Mouse (Mus musculus) MEL (cell line): ENCODE data around the gene Gm45208. TPM values are rescaled to one million over a fixed set of nuclear protein-coding genes. Genes with fewer than 3 reads are reported as not detected.

Source experiments
- DNase-seq: peaks from one replicate; pipeline ENCODE4 v3.0.0; 2011; ENCODE audit warnings: low read depth, low spot score
- H3K27ac ChIP-seq: 2 replicates; pipeline ENCODE4 v1.5.1; 2012; ENCODE audit warnings: low read depth, mild to moderate bottlenecking, control low read depth, low read length, moderate library complexity; ENCODE audit not compliant: control insufficient read depth
- H3K27me3 ChIP-seq, 2 experiments: fragments of 150-350 bp in 1 of 2; sonication (generic) in 1 of 2; 2 replicates each; pipeline ENCODE4 v1.6.1; 2012; ENCODE audit warnings: low read length in 2 of 2, mild to moderate bottlenecking in 2 of 2, improper control_type of control experiment in 1 of 2, moderate library complexity in 1 of 2; ENCODE audit not compliant: insufficient read depth in 2 of 2, control insufficient read depth in 1 of 2
- H3K36me3 ChIP-seq, 2 experiments: 2 replicates each; pipeline ENCODE4 v1.6.1; 2012 to 2014; ENCODE audit warnings: low read length in 2 of 2, improper control_type of control experiment in 1 of 2, inconsistent platforms in 1 of 2, mild to moderate bottlenecking in 1 of 2; ENCODE audit not compliant: insufficient read depth in 2 of 2, control insufficient read depth in 1 of 2
- H3K4me1 ChIP-seq, 2 experiments: fragments of 150-350 bp in 1 of 2; sonication (generic) in 1 of 2; 2 replicates each; pipeline ENCODE4 v1.6.1; 2012; ENCODE audit warnings: low read length in 2 of 2, improper control_type of control experiment in 1 of 2, mild to moderate bottlenecking in 1 of 2; ENCODE audit not compliant: insufficient read depth in 2 of 2, control insufficient read depth in 1 of 2
- H3K4me3 ChIP-seq, 2 experiments: fragments of 150-350 bp in 1 of 2; sonication (generic) in 1 of 2; 2 replicates each; pipeline ENCODE4 v1.5.1; 2012; ENCODE audit warnings: low read depth in 2 of 2, low read length in 2 of 2, mild to moderate bottlenecking in 2 of 2, moderate library complexity in 2 of 2, control low read depth in 1 of 2, improper control_type of control experiment in 1 of 2; ENCODE audit not compliant: control insufficient read depth in 1 of 2, insufficient read depth in 1 of 2
- H3K79me2 ChIP-seq: 2 replicates; pipeline ENCODE4 v1.6.1; 2012; ENCODE audit warnings: mild to moderate bottlenecking, low read length, moderate library complexity; ENCODE audit not compliant: control insufficient read depth, poor library complexity, insufficient read depth
- H3K9ac ChIP-seq: 2 replicates; pipeline ENCODE4 v1.6.1; 2012; ENCODE audit warnings: low read depth, mild to moderate bottlenecking, control low read depth, low read length, moderate library complexity; ENCODE audit not compliant: control insufficient read depth, poor library complexity, severe bottlenecking
- H3K9me3 ChIP-seq: fragments of 150-350 bp; sonication (generic); replicated peaks from 2 replicates; pipeline ENCODE4 v1.6.1; 2012; ENCODE audit warnings: mild to moderate bottlenecking, low read length, improper control_type of control experiment, moderate library complexity; ENCODE audit not compliant: insufficient read depth
- BHLHE40 ChIP-seq: IDR thresholded peaks from 2 replicates; pipeline ENCODE4 v1.6.1; 2012; ENCODE audit warnings: low read depth, mild to moderate bottlenecking, inconsistent platforms, low read length, improper control_type of control experiment, borderline replicate concordance
- CHD1 ChIP-seq: IDR thresholded peaks from 2 replicates; pipeline ENCODE4 v1.6.1; 2012; ENCODE audit warnings: low read depth, mild to moderate bottlenecking, inconsistent platforms, low read length, improper control_type of control experiment
- CHD2 ChIP-seq: IDR thresholded peaks from 2 replicates; pipeline ENCODE4 v1.6.1; 2011; ENCODE audit warnings: low read length, improper control_type of control experiment
- E2F4 ChIP-seq: IDR thresholded peaks from 2 replicates; pipeline ENCODE4 v1.6.1; 2011; ENCODE audit warnings: low read depth, low read length, improper control_type of control experiment, borderline replicate concordance
- ELF1 ChIP-seq: IDR thresholded peaks from 2 replicates; pipeline ENCODE4 v1.6.1; 2014; ENCODE audit warnings: low read depth, mild to moderate bottlenecking, inconsistent platforms, low read length, improper control_type of control experiment, moderate library complexity
- EP300 ChIP-seq, 2 experiments: IDR thresholded peaks; 2 replicates each; pipeline ENCODE4 v1.6.1; 2011; ENCODE audit warnings: improper control_type of control experiment in 2 of 2, low read length in 2 of 2, low read depth in 1 of 2, mild to moderate bottlenecking in 1 of 2
- GABPA ChIP-seq: IDR thresholded peaks from 2 replicates; pipeline ENCODE4 v1.6.1; 2012; ENCODE audit warnings: low read depth, mild to moderate bottlenecking, inconsistent platforms, low read length, improper control_type of control experiment, moderate library complexity
- GATA1 ChIP-seq: IDR thresholded peaks from 2 replicates; pipeline ENCODE4 v1.6.1; 2011; ENCODE audit warnings: low read depth, low read length, improper control_type of control experiment
- HCFC1 ChIP-seq: IDR thresholded peaks from 2 replicates; pipeline ENCODE4 v1.6.1; 2012; ENCODE audit warnings: low read depth, mild to moderate bottlenecking, inconsistent platforms, low read length, improper control_type of control experiment, moderate library complexity
- JUND ChIP-seq: IDR thresholded peaks from 2 replicates; pipeline ENCODE4 v1.6.1; 2011; ENCODE audit warnings: low read depth, mild to moderate bottlenecking, improper control_type of control experiment, low read length
- KAT2A ChIP-seq: conservative IDR thresholded peaks from 2 replicates; pipeline ENCODE4 v1.6.1; 2012; ENCODE audit warnings: low read depth, low read length, improper control_type of control experiment, inconsistent platforms
- MAFK ChIP-seq: IDR thresholded peaks from 2 replicates; pipeline ENCODE4 v1.6.1; 2011; ENCODE audit warnings: low read depth, mild to moderate bottlenecking, low read length, improper control_type of control experiment, borderline replicate concordance
- MAX ChIP-seq: IDR thresholded peaks from 2 replicates; pipeline ENCODE4 v1.6.1; 2011; ENCODE audit warnings: low read length, improper control_type of control experiment
- MEF2A ChIP-seq: IDR thresholded peaks from 2 replicates; pipeline ENCODE4 v1.6.1; 2014; ENCODE audit warnings: low read depth, mild to moderate bottlenecking, inconsistent platforms, low read length, improper control_type of control experiment; ENCODE audit not compliant: poor library complexity, insufficient replicate concordance, severe bottlenecking; ENCODE audit errors: extremely low read depth
- MXI1 ChIP-seq: IDR thresholded peaks from 2 replicates; pipeline ENCODE4 v1.6.1; 2011; ENCODE audit warnings: mild to moderate bottlenecking, low read depth, low read length, improper control_type of control experiment
- MYB ChIP-seq: IDR thresholded peaks from 2 replicates; pipeline ENCODE4 v1.6.1; 2011; ENCODE audit warnings: mild to moderate bottlenecking, low read depth, low read length, improper control_type of control experiment
- MYC ChIP-seq: IDR thresholded peaks from 2 replicates; pipeline ENCODE4 v1.6.1; 2011; ENCODE audit warnings: low read depth, mild to moderate bottlenecking, low read length, improper control_type of control experiment, moderate library complexity
- NELFE ChIP-seq: IDR thresholded peaks from 2 replicates; pipeline ENCODE4 v1.6.1; 2011; ENCODE audit warnings: low read depth, low read length, improper control_type of control experiment
- NRF1 ChIP-seq: IDR thresholded peaks from 2 replicates; pipeline ENCODE4 v1.6.1; 2014; ENCODE audit warnings: low read depth, mild to moderate bottlenecking, inconsistent platforms, low read length, improper control_type of control experiment, moderate library complexity; ENCODE audit not compliant: poor library complexity, insufficient read depth, severe bottlenecking
- POLR2A ChIP-seq, 2 experiments: IDR thresholded peaks; 2 replicates each; pipeline ENCODE4 v1.6.1; 2011 to 2012; ENCODE audit warnings: low read length in 2 of 2, mild to moderate bottlenecking in 2 of 2, control low read depth in 1 of 2, improper control_type of control experiment in 1 of 2, low read depth in 1 of 2, moderate library complexity in 1 of 2; ENCODE audit not compliant: control insufficient read depth in 1 of 2, insufficient read depth in 1 of 2, poor library complexity in 1 of 2
- POLR2AphosphoS2 ChIP-seq: IDR thresholded peaks from 2 replicates; pipeline ENCODE4 v1.6.1; 2011; ENCODE audit warnings: low read length, improper control_type of control experiment
- POLR2AphosphoS5 ChIP-seq: IDR thresholded peaks from 2 replicates; pipeline ENCODE4 v1.6.1; 2012; ENCODE audit warnings: low read depth, borderline replicate concordance, mild to moderate bottlenecking, inconsistent platforms, low read length, moderate library complexity, mixed read lengths
- RAD21 ChIP-seq: IDR thresholded peaks from 2 replicates; pipeline ENCODE4 v1.6.1; 2011; ENCODE audit warnings: mild to moderate bottlenecking, low read depth, low read length, improper control_type of control experiment
- RCOR1 ChIP-seq: IDR thresholded peaks from 2 replicates; pipeline ENCODE4 v1.6.1; 2012; ENCODE audit warnings: low read depth, mild to moderate bottlenecking, inconsistent platforms, low read length, improper control_type of control experiment
- SIN3A ChIP-seq: IDR thresholded peaks from 2 replicates; pipeline ENCODE4 v1.6.1; 2012; ENCODE audit warnings: low read length, improper control_type of control experiment, inconsistent platforms
- SMC3 ChIP-seq: IDR thresholded peaks from 2 replicates; pipeline ENCODE4 v1.6.1; 2011; ENCODE audit warnings: low read depth, low read length, improper control_type of control experiment
- TAL1 ChIP-seq: IDR thresholded peaks from 2 replicates; pipeline ENCODE4 v1.6.1; 2012; ENCODE audit warnings: mild to moderate bottlenecking, inconsistent platforms, low read length, moderate library complexity, mixed read lengths
- TBP ChIP-seq: IDR thresholded peaks from 2 replicates; pipeline ENCODE4 v1.8.0; 2011; ENCODE audit warnings: low read depth, low read length, improper control_type of control experiment
- UBTF ChIP-seq: IDR thresholded peaks from 2 replicates; pipeline ENCODE4 v1.6.1; 2012; ENCODE audit warnings: low read depth, mild to moderate bottlenecking, inconsistent platforms, low read length, improper control_type of control experiment, moderate library complexity, borderline replicate concordance; ENCODE audit not compliant: insufficient read depth
- USF1 ChIP-seq: IDR thresholded peaks from 2 replicates; pipeline ENCODE4 v1.6.1; 2014; ENCODE audit warnings: low read depth, mild to moderate bottlenecking, inconsistent platforms, low read length, improper control_type of control experiment, moderate library complexity
- USF2 ChIP-seq, 2 experiments: IDR thresholded peaks; 2 replicates each; pipeline ENCODE4 v1.6.1; 2011 to 2012; ENCODE audit warnings: improper control_type of control experiment in 2 of 2, low read length in 2 of 2, borderline replicate concordance in 1 of 2, inconsistent platforms in 1 of 2, low read depth in 1 of 2, mild to moderate bottlenecking in 1 of 2; ENCODE audit not compliant: insufficient read depth in 1 of 2
- ZC3H11A ChIP-seq: IDR thresholded peaks from 2 replicates; pipeline ENCODE4 v1.6.1; 2012; ENCODE audit warnings: low read depth, mild to moderate bottlenecking, inconsistent platforms, low read length, improper control_type of control experiment
- ZKSCAN1 ChIP-seq: IDR thresholded peaks from 2 replicates; pipeline ENCODE4 v1.6.1; 2012; ENCODE audit warnings: low read depth, mild to moderate bottlenecking, inconsistent platforms, low read length, improper control_type of control experiment, moderate library complexity
- ZMIZ1 ChIP-seq: IDR thresholded peaks from 2 replicates; pipeline ENCODE4 v1.6.1; 2012; ENCODE audit warnings: low read depth, mild to moderate bottlenecking, inconsistent platforms, low read length, improper control_type of control experiment, moderate library complexity
- ZNF384 ChIP-seq: IDR thresholded peaks from 2 replicates; pipeline ENCODE4 v1.6.1; 2012; ENCODE audit warnings: low read depth, mild to moderate bottlenecking, inconsistent platforms, low read length, improper control_type of control experiment
- polyA plus RNA-seq, 2 experiments: library from polyadenylated mRNA; stranded (reverse) in 1 of 2; unstranded in 1 of 2; fragments of >175 nt in 1 of 2; fragments of >200 nt in 1 of 2; gene quantifications; 2 replicates each; pipeline versions ENCODE4 v1.2.1 to v1.2.4; 2012; ENCODE audit warnings: low replicate concordance in 2 of 2, low read depth in 1 of 2; ENCODE audit not compliant: insufficient read length in 2 of 2, insufficient read depth in 1 of 2, missing spikeins in 1 of 2
- total RNA-seq: library from RNA; depleted of rRNA; stranded (reverse); fragments of 300-350 nt; gene quantifications from 2 replicates; pipeline ENCODE4 v1.2.3, GENCODE M21; 2012

The Gm45208 gene
- total and polyA plus RNA-seq, 3 experiments: 11.0 TPM; not detected in 2

DNA sequence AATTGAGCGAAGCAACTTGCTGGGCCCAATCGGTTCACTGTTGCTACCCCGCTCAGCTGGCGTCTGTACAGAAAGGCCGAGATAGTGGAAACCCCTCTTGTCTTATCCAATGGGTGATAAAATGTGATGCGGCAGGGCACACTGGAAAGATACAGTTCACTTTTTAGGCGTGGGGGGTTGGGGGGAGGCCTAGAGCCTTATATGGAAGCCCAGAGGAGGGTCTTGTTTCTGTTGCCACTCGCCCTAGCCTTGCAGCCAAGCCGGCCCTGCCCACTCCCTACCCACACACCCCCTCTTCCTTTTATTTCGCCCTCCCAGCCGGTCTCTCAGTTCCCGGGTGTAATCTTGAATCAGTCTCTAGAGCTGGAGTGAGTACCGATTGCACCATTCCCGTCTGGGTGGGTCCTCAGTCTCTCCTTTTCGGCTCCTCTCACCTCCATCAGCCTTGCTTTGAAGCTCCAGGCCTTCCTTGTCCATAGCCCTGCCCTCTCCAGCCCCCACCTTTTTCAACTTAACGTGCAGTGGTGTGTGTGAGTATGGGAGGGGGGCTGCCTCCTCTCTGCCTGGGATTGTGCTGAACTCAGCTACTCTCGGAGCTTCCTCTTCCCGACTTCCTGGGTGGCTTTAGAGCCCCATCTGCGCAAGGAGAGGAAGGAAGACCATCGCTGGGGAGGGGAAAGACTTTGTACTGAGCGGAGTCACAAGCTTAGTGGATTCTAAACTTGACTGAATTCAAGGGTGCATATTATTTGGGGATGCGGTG lies 41.8 kb downstream of the Gm45208 start:
- Histone ChIP-seq H3K27ac (peak overlapping the region; percentile 86), H3K9me3 (no peaks in the 10 kb centered on the region), H3K9ac (peak overlapping the region; percentile 60), H3K4me1 (peaks cover 18 to 33% of the 10 kb centered on the region in 2 experiments), H3K36me3 (peaks cover 13 to 26% of the 10 kb centered on the region in 2 experiments), H3K27me3 (no peaks in the 10 kb centered on the region), H3K4me3 (peak overlapping the region; percentile 72 to 75), H3K79me2 (peaks cover 18% of the 10 kb centered on the region)
- DNase-seq: peak; percentile 89
- TF ChIP-seq MYC (no peak; the same call in 1 of the 2 replicates), ZC3H11A (no peak), CHD1 (no peak; the same call in 1 of the 2 replicates), TAL1 (no peak), SIN3A (peak; percentile 64), MEF2A (no peak), NELFE (peak; percentile 47; the same call in 1 of the 2 replicates), ZNF384 (no peak), UBTF (no peak), NRF1 (peak; percentile 38; the same call in 1 of the 2 replicates), RCOR1 (peak; percentile 54), MYB (no peak), E2F4 (0 out of 2 replicates have a peak, but pooled peaks have one; percentile 12), TBP (peak; percentile 32; the same call in 1 of the 2 replicates), POLR2A (IDR thresholded peaks at IDR 0.05; ENCODE audit: control insufficient read depth in 1 of 2, insufficient read depth in 1 of 2, low read depth in 1 of 2, low read length in 2 of 2, poor library complexity in 1 of 2) (peak in 1 of 2 experiments; percentile 54; a peak in 1 of 4 replicates), MXI1 (no peak; the same call in 1 of the 2 replicates), BHLHE40 (no peak), RAD21 (no peak), ZKSCAN1 (no peak), ELF1 (peak; percentile 48; the same call in 1 of the 2 replicates), POLR2AphosphoS2 (no peak), MAFK (peak; percentile 85), KAT2A (no peak), HCFC1 (no peak; the same call in 1 of the 2 replicates), JUND (no peak), GABPA (no peak), USF1 (no peak; the same call in 1 of the 2 replicates), MAX (peak; percentile 22; the same call in 1 of the 2 replicates), SMC3 (no peak), CHD2 (peak; percentile 26), POLR2AphosphoS5 (no peak), USF2 (IDR thresholded peaks at IDR 0.05; ENCODE audit: borderline replicate concordance in 1 of 2, insufficient read depth in 1 of 2, low read depth in 1 of 2, low read length in 2 of 2) (no peak), GATA1 (peak; percentile 72), EP300 (IDR thresholded peaks at IDR 0.05; ENCODE audit: low read depth in 1 of 2, low read length in 2 of 2) (peak in 1 of 2 experiments; percentile 61; a peak in 3 of 4 replicates), ZMIZ1 (no peak)
